Mouse (Mus musculus) kidney, embryonic 14.5 days (tissue): ENCODE data around the gene Kalrn. TPM values are rescaled to one million over a fixed set of nuclear protein-coding genes. Genes with fewer than 3 reads are reported as not detected.

Experiments
- ATAC-seq: fragments of 200-750 bp; cut with Nextera tagmentation; 2 replicates; pipeline ENCODE4 v1.8.0; 2017; ENCODE audit warnings: moderate number of reproducible peaks, mild to moderate bottlenecking, moderate TSS enrichment, moderate library complexity; ENCODE audit not compliant: low FRiP score, low TSS enrichment
- H3K27ac ChIP-seq: fragments of 300-500 bp; sonication (generic); 2 replicates; pipeline ENCODE4 v1.5.1; 2014; ENCODE audit warnings: low read depth, mild to moderate bottlenecking, low read length, moderate library complexity, mixed read lengths
- H3K27me3 ChIP-seq: fragments of 300-500 bp; sonication (generic); 2 replicates; pipeline ENCODE4 v1.6.1; 2014; ENCODE audit warnings: mild to moderate bottlenecking, low read length; ENCODE audit not compliant: control insufficient read depth, insufficient read depth
- H3K36me3 ChIP-seq: fragments of 300-500 bp; sonication (generic); 2 replicates; pipeline ENCODE4 v1.6.1; 2014; ENCODE audit warnings: low read length, mixed read lengths; ENCODE audit not compliant: control insufficient read depth, insufficient read depth
- H3K4me1 ChIP-seq: fragments of 300-500 bp; sonication (generic); 2 replicates; pipeline ENCODE4 v1.6.1; 2014; ENCODE audit warnings: low read length, mixed read lengths; ENCODE audit not compliant: control insufficient read depth, insufficient read depth
- H3K4me2 ChIP-seq: fragments of 300-500 bp; sonication (generic); replicated peaks from 2 replicates; pipeline ENCODE4 v1.6.1; 2014; ENCODE audit warnings: low read depth, mild to moderate bottlenecking, low read length
- H3K4me3 ChIP-seq: fragments of 300-500 bp; sonication (generic); 2 replicates; pipeline ENCODE4 v1.5.1; 2014; ENCODE audit warnings: mild to moderate bottlenecking, low read length
- H3K9ac ChIP-seq: fragments of 300-500 bp; sonication (generic); 2 replicates; pipeline ENCODE4 v1.6.1; 2014; ENCODE audit warnings: low read depth, mild to moderate bottlenecking, low read length, moderate library complexity
- H3K9me3 ChIP-seq: fragments of 300-500 bp; sonication (generic); 2 replicates; pipeline ENCODE4 v1.6.1; 2016; ENCODE audit warnings: low read length; ENCODE audit not compliant: control insufficient read depth
- WGBS: fragments of 180-500 bp; shearing (Covaris S2); extraction: QIAGEN DNeasy Blood & Tissue Kit; methylation state at CpG from one replicate; pipeline ENCODE4 v1.1.7; 2014; 5-methylcytosine and 5-hydroxymethylcytosine counted together
- polyA plus RNA-seq: library from polyadenylated mRNA; unstranded; fragments of >200 nt; fragmentation: Nextera tagmentation; extraction: Ambion mirVana; gene quantifications from 2 replicates; pipeline ENCODE4 v1.2.1, GENCODE M21; 2014

Gene Kalrn
- polyA plus RNA-seq, 1 experiment from 2014 or later, result 16.0 TPM

- ATAC-seq, result no peak
- Histone ChIP-seq H3K9ac (no peak overlapping the region), H3K27ac (no peak overlapping the region), H3K9me3 (no peaks in the 10 kb centered on the region), H3K4me1 (no peaks in the 10 kb centered on the region), H3K4me2 (no peak overlapping the region), H3K27me3 (no peaks in the 10 kb centered on the region), H3K4me3 (no peak overlapping the region), H3K36me3 (no peaks in the 10 kb centered on the region)
- WGBS, result 88% methylated on average over 8 of the region's 8 CpGs
These were observed 291.3 kb downstream of the Kalrn start for GRCm38 (mm10) chr16:34282026-34282425.

DNA sequence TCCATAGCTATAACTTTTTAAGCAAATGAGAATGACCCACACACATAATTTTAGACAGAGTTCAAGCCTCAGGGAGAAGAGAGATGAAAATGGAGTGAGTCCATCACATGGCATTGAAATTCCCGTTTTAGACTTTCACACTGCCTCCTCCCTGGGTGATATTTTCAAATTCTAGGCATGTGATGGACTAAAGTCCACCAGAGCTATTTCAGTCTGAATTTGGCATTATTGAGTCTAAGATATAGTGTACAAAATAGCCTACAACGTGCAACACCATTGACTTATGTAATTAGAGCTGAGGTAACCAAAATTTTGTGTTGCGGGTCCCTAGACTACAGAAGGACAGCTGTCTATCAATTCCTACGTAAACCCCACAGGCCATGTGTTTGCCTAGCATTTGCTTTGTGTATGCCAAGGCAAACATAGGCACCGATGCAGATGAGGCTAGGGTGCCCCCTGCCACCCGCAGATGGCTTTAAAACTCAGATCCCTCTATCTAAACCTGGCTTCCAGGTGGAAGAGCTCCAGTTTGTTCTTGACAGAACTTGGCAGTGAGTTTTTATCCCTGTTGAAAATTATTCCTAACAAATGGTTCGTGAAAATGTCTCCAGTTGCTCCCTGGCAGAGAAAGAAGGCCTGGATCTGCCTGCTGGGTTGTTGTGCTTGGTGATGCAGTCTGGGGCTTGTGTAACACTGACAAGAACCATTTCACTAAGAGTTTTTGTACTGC, 293.5 kb downstream of the Kalrn start:
- no peak for ATAC-seq

GRCm38 (mm10) chr16:34278249-34278790, 295.0 kb downstream of the Kalrn start:
- ATAC-seq, result no peak
- no peaks in the 10 kb centered on the region for H3K4me1 ChIP-seq
- H3K9me3 ChIP-seq, result no peaks in the 10 kb centered on the region
- no peaks in the 10 kb centered on the region for H3K27me3 ChIP-seq
- no peak overlapping the region for H3K27ac ChIP-seq
- H3K36me3 ChIP-seq, result no peaks in the 10 kb centered on the region
- WGBS, result 49% methylated on average over 4 of the region's 4 CpGs
- H3K9ac ChIP-seq, result no peak overlapping the region
- H3K4me2 ChIP-seq, result no peak overlapping the region
- no peak overlapping the region for H3K4me3 ChIP-seq

More for the DNA sequence above, 293.5 kb downstream of the Kalrn start:
- 80% methylated on average over 7 of the region's 7 CpGs for WGBS
- no peaks in the 10 kb centered on the region for H3K4me1 ChIP-seq
- H3K4me2 ChIP-seq, result no peak overlapping the region
- H3K9me3 ChIP-seq, result no peaks in the 10 kb centered on the region
- H3K27ac ChIP-seq, result no peak overlapping the region
- no peaks in the 10 kb centered on the region for H3K36me3 ChIP-seq
- no peak overlapping the region for H3K9ac ChIP-seq
- no peaks in the 10 kb centered on the region for H3K27me3 ChIP-seq
- H3K4me3 ChIP-seq, result no peak overlapping the region

GRCm38 (mm10) chr16:34274607-34275006, 298.7 kb downstream of the Kalrn start:
- no peak overlapping the region for H3K9ac ChIP-seq
- H3K4me1 ChIP-seq, result no peaks in the 10 kb centered on the region
- no peak overlapping the region for H3K27ac ChIP-seq
- no peaks in the 10 kb centered on the region for H3K27me3 ChIP-seq
- H3K36me3 ChIP-seq, result no peaks in the 10 kb centered on the region
- no peak for ATAC-seq
- no peak overlapping the region for H3K4me3 ChIP-seq
- H3K4me2 ChIP-seq, result no peak overlapping the region
- no peaks in the 10 kb centered on the region for H3K9me3 ChIP-seq

GRCm38 (mm10) chr16:34271476-34271875, 301.9 kb downstream of the Kalrn start:
- Histone ChIP-seq H3K4me1 (no peaks in the 10 kb centered on the region), H3K36me3 (no peaks in the 10 kb centered on the region), H3K4me3 (no peak overlapping the region), H3K9me3 (no peaks in the 10 kb centered on the region), H3K27me3 (no peaks in the 10 kb centered on the region), H3K4me2 (no peak overlapping the region), H3K27ac (no peak overlapping the region), H3K9ac (no peak overlapping the region)
- no peak for ATAC-seq
- WGBS, result 91% methylated on average over 5 of the region's 5 CpGs

DNA sequence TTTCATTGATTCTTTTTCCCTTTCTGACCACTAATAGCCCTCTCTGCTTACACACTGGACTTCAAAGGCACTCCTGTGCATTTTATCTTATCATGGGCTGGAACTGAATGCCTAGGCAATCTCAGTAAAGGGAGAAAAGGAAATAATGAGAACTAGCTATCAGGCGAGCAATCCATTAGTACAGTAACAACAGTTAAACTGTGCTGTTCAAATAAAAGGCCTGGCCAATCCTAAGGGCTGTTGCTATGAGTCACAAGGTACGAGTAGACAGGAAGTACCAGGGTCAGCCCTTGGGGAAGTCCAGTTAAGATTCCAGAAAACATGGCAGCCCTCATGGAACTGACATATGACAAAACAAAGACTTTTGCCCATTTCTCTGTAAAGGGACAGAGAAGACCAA, 302.7 kb downstream of the Kalrn start:
- Histone ChIP-seq H3K9ac (no peak overlapping the region), H3K36me3 (no peaks in the 10 kb centered on the region), H3K4me2 (no peak overlapping the region), H3K27me3 (no peaks in the 10 kb centered on the region), H3K27ac (no peak overlapping the region), H3K4me3 (no peak overlapping the region), H3K9me3 (no peaks in the 10 kb centered on the region), H3K4me1 (no peaks in the 10 kb centered on the region)
- ATAC-seq, result no peak
- WGBS, result 83% methylated on average over 2 of the region's 2 CpGs

DNA sequence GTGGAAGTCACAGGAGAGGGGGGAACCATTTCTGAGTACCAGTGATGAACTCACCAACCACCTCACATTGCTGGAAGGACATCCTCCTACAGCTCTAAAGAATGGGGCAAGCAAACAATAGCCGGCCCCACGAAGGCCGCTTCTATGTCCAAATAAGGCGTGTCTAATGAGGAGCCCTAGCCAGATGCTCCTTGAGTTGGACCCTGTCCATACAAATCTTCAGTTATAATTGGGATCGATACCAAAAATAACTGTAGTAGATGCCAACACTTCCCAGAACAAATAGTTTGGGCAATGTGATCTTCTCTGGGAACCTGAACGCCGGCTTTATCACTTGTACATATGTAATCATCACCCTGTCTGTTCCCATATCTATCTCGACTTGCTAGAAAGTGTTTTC, 303.7 kb downstream of the Kalrn start:
- H3K4me3 ChIP-seq, result no peak overlapping the region
- no peak overlapping the region for H3K9ac ChIP-seq
- ATAC-seq, result no peak
- H3K27me3 ChIP-seq, result no peaks in the 10 kb centered on the region
- no peak overlapping the region for H3K27ac ChIP-seq
- H3K9me3 ChIP-seq, result no peaks in the 10 kb centered on the region
- 87% methylated on average over 8 of the region's 8 CpGs for WGBS
- no peak overlapping the region for H3K4me2 ChIP-seq
- no peaks in the 10 kb centered on the region for H3K4me1 ChIP-seq
- H3K36me3 ChIP-seq, result no peaks in the 10 kb centered on the region

GRCm38 (mm10) chr16:34267751-34268150, 305.6 kb downstream of the Kalrn start:
- no peak for ATAC-seq
- Histone ChIP-seq H3K9me3 (no peaks in the 10 kb centered on the region), H3K27me3 (no peaks in the 10 kb centered on the region), H3K27ac (no peak overlapping the region), H3K4me2 (no peak overlapping the region), H3K4me3 (no peak overlapping the region), H3K9ac (no peak overlapping the region), H3K4me1 (peaks cover 12% of the 10 kb centered on the region), H3K36me3 (no peaks in the 10 kb centered on the region)
- 100% methylated on average over 1 of the region's 1 CpGs for WGBS

DNA sequence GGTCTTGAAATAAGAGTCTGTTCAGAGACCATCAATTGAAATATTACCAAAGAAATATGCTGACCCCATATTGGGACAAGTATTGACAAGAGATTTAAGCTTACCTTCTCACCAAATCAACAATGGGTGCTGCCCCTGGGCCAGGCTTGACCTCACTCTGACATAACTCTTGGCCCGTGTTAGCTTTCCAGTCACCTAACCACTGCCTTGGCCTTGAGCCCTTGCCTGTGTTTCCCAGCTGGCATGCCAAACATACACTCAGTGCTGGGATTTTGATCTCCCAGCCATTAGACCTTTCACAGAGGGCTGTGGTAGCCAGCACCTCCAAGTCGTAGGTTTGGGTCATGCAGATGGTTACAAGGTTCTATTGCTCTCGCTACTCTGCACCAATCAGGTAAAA, 308.7 kb downstream of the Kalrn start:
- Histone ChIP-seq H3K9ac (no peak overlapping the region), H3K4me3 (no peak overlapping the region), H3K4me1 (peaks cover 13% of the 10 kb centered on the region), H3K27ac (no peak overlapping the region), H3K9me3 (no peaks in the 10 kb centered on the region), H3K4me2 (no peak overlapping the region), H3K27me3 (no peaks in the 10 kb centered on the region), H3K36me3 (no peaks in the 10 kb centered on the region)
- whole genome bisulfite sequencing, result 81% methylated on average over 3 of the region's 3 CpGs
- ATAC-seq, result no peak
